Mouse (Mus musculus) forebrain, embryonic 12.5 days (tissue): Measurements from ENCODE around the gene Gm49340. TPM values are rescaled to one million over a fixed set of nuclear protein-coding genes. Genes with fewer than 3 reads are reported as not detected.

Experiments
- ATAC-seq: fragments of 200-750 bp; cut with Nextera tagmentation; 2 replicates; pipeline ENCODE4 v1.8.0; 2017; ENCODE audit warnings: moderate TSS enrichment; ENCODE audit not compliant: low FRiP score
- H3K27ac ChIP-seq: fragments of 300-500 bp; sonication (generic); 2 replicates; pipeline ENCODE4 v1.5.1; 2016; ENCODE audit warnings: mild to moderate bottlenecking
- H3K27me3 ChIP-seq: fragments of 300-500 bp; sonication (generic); 2 replicates; pipeline ENCODE4 v1.6.1; 2016; ENCODE audit warnings: mild to moderate bottlenecking
- H3K36me3 ChIP-seq: fragments of 300-500 bp; sonication (generic); replicated peaks from 2 replicates; pipeline ENCODE4 v1.6.1; 2016; ENCODE audit warnings: mild to moderate bottlenecking
- H3K4me1 ChIP-seq: fragments of 300-500 bp; sonication (generic); 2 replicates; pipeline ENCODE4 v1.6.1; 2016
- H3K4me2 ChIP-seq: fragments of 300-500 bp; sonication (generic); 2 replicates; pipeline ENCODE4 v1.6.1; 2016; ENCODE audit warnings: mild to moderate bottlenecking, moderate library complexity
- H3K4me3 ChIP-seq: fragments of 300-500 bp; sonication (generic); replicated peaks from 2 replicates; pipeline ENCODE4 v1.5.1; 2016; ENCODE audit warnings: mild to moderate bottlenecking
- H3K9ac ChIP-seq: fragments of 300-500 bp; sonication (generic); 2 replicates; pipeline ENCODE4 v1.6.1; 2016; ENCODE audit warnings: mild to moderate bottlenecking
- H3K9me3 ChIP-seq: fragments of 300-500 bp; sonication (generic); 2 replicates; pipeline ENCODE4 v1.6.1; 2016
- WGBS: fragments of 180-500 bp; shearing (Covaris S2); methylation state at CpG from one replicate; pipeline ENCODE4 v1.1.7; 2016; 5-methylcytosine and 5-hydroxymethylcytosine counted together
- polyA plus RNA-seq: library from polyadenylated mRNA; unstranded; fragments of >200 nt; fragmentation: Nextera tagmentation; extraction: Ambion mirVana; gene quantifications from 2 replicates; pipeline ENCODE4 v1.2.1, GENCODE M21; 2016

Gm49340 gene
- polyA plus RNA-seq, 1 experiment from 2014 or later: not detected

- Histone ChIP-seq H3K27ac (no peak overlapping the region), H3K4me2 (no peak overlapping the region), H3K36me3 (no peaks in the 10 kb centered on the region), H3K9ac (no peak overlapping the region), H3K4me1 (no peaks in the 10 kb centered on the region), H3K27me3 (no peaks in the 10 kb centered on the region), H3K4me3 (no peak overlapping the region), H3K9me3 (peaks cover 4% of the 10 kb centered on the region; the same call in 1 of the 2 replicates)
- no peak for ATAC-seq
- 72% methylated on average over 12 of the region's 12 CpGs for WGBS
These were observed 3.1 kb upstream of the Gm49340 start for GRCm38 (mm10) chr11:73326485-73326886.

- Histone ChIP-seq H3K4me3 (no peak overlapping the region), H3K4me1 (no peaks in the 10 kb centered on the region), H3K27me3 (no peaks in the 10 kb centered on the region), H3K36me3 (no peaks in the 10 kb centered on the region), H3K4me2 (no peak overlapping the region), H3K27ac (no peak overlapping the region), H3K9me3 (peaks cover 4% of the 10 kb centered on the region; the same call in 1 of the 2 replicates), H3K9ac (no peak overlapping the region)
- WGBS: 82% methylated on average over 4 of the region's 4 CpGs
- no peak for ATAC-seq
These were observed 2.2 kb upstream of the Gm49340 start for GRCm38 (mm10) chr11:73327361-73327760.

DNA sequence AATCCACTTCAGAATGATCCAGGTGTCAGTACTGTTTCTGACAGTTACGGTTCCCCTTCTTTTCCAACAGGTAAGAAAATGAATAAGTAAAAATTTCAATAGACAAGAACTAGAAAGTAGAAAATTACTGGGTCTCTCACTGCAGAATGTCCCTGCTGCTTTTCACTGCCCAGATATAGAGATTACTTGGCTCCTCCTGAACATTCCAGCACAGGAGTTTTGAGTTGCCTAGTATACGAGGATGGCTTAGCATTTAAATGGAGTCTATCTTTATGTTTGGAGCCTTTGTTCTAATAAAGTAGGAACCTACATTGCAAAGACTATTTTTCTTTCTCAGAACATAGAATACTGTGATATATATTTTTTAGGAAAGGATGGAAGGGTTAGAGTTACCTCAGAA lies 3.8 kb downstream of the Gm49340 start:
- no peak overlapping the region for H3K9ac ChIP-seq
- no peak overlapping the region for H3K4me3 ChIP-seq
- H3K27me3 ChIP-seq: no peaks in the 10 kb centered on the region
- no peak overlapping the region for H3K4me2 ChIP-seq
- no peak for ATAC-seq
- no peaks in the 10 kb centered on the region for H3K36me3 ChIP-seq
- no peaks in the 10 kb centered on the region for H3K4me1 ChIP-seq
- H3K27ac ChIP-seq: no peak overlapping the region
- 75% methylated on average over 2 of the region's 2 CpGs for WGBS
- H3K9me3 ChIP-seq: peaks cover 4% of the 10 kb centered on the region; the same call in 1 of the 2 replicates

DNA sequence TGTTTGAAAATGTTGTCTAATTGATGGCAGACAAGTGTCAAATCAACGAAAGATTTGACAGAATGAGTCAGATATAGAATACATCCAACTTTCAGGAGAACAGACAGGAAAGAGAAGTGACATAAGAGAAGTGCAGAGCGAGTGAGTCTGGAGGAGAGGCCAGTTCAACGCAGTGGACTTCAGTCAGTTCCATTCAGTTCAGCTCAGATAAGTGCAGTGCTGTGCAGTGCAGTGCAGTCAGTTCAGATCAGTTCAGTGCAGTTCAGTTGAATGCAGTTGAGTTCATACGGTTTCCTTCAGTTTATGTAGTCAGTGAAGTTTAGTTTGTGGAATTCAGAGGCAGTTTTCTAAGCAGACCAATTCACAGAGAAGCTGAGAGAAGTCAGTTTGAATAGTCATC lies 7.4 kb downstream of the Gm49340 start:
- WGBS: 80% methylated on average over 4 of the region's 4 CpGs
- ATAC-seq: no peak

GRCm38 (mm10) chr11:73350483-73350882 lies 20.9 kb downstream of the Gm49340 start, which contains the start of gene Olfr20:
Olfr20 (plus strand) TSS chr11:73350783.
- ATAC-seq: no peak
- Histone ChIP-seq H3K4me2 (no peak within 1 kb of the TSS), H3K27me3 (no peaks in the 10 kb centered on the region), H3K4me1 (no peaks in the 10 kb centered on the region), H3K36me3 (no peaks in the 10 kb centered on the region), H3K4me3 (no peak within 1 kb of the TSS), H3K9ac (no peak within 1 kb of the TSS), H3K9me3 (no peaks in the 10 kb centered on the region), H3K27ac (no peak within 1 kb of the TSS)
- WGBS: 43% methylated on average over 3 of the region's 3 CpGs

More for the DNA sequence above, 7.4 kb downstream of the Gm49340 start:
- no peak overlapping the region for H3K4me3 ChIP-seq
- H3K27ac ChIP-seq: no peak overlapping the region
- no peaks in the 10 kb centered on the region for H3K27me3 ChIP-seq
- H3K4me1 ChIP-seq: no peaks in the 10 kb centered on the region
- no peak overlapping the region for H3K9ac ChIP-seq
- no peaks in the 10 kb centered on the region for H3K36me3 ChIP-seq
- no peak overlapping the region for H3K4me2 ChIP-seq
- no peaks in the 10 kb centered on the region for H3K9me3 ChIP-seq

GRCm38 (mm10) chr11:73370946-73371345 lies 41.4 kb downstream of the Gm49340 start, which contains the start of gene Olfr376:
Olfr376 (plus strand) TSS chr11:73371246.
- Histone ChIP-seq H3K4me1 (no peaks in the 10 kb centered on the region), H3K4me3 (no peak within 1 kb of the TSS), H3K27me3 (no peaks in the 10 kb centered on the region), H3K9ac (no peak within 1 kb of the TSS), H3K36me3 (no peaks in the 10 kb centered on the region), H3K9me3 (0 out of 2 replicates have a peak, but pooled peaks cover 5% of the 10 kb centered on the region), H3K4me2 (no peak within 1 kb of the TSS), H3K27ac (no peak within 1 kb of the TSS)
- no peak for ATAC-seq
- 92% methylated on average over 2 of the region's 2 CpGs for whole genome bisulfite sequencing

GRCm38 (mm10) chr11:73395374-73395773 lies 65.8 kb downstream of the Gm49340 start:
- no peaks in the 10 kb centered on the region for H3K27me3 ChIP-seq
- H3K4me2 ChIP-seq: no peak overlapping the region
- no peak overlapping the region for H3K9ac ChIP-seq
- WGBS: 74% methylated on average over 4 of the region's 4 CpGs
- no peak overlapping the region for H3K4me3 ChIP-seq
- no peak overlapping the region for H3K27ac ChIP-seq
- no peaks in the 10 kb centered on the region for H3K36me3 ChIP-seq
- no peak for ATAC-seq
- 0 out of 2 replicates have a peak, but pooled peaks cover 2% of the 10 kb centered on the region for H3K9me3 ChIP-seq
- H3K4me1 ChIP-seq: no peaks in the 10 kb centered on the region

GRCm38 (mm10) chr11:73399514-73399913 lies 70.0 kb downstream of the Gm49340 start, which contains the start of gene Olfr1:
Olfr1 (minus strand) TSS chr11:73399614.
- no peak within 1 kb of the TSS for H3K4me3 ChIP-seq
- H3K4me1 ChIP-seq: no peaks in the 10 kb centered on the region
- H3K9ac ChIP-seq: no peak within 1 kb of the TSS
- no peak within 1 kb of the TSS for H3K27ac ChIP-seq
- no peak for ATAC-seq
- H3K4me2 ChIP-seq: no peak within 1 kb of the TSS
- H3K27me3 ChIP-seq: no peaks in the 10 kb centered on the region
- H3K9me3 ChIP-seq: no peaks in the 10 kb centered on the region
- no peaks in the 10 kb centered on the region for H3K36me3 ChIP-seq

Other genes with a start within 250 kb of the Gm49340 start
- 0.37 and 0.38 TPM in 2 replicates for gene Itgae, start 239.2 kb upstream of the Gm49340 start, polyA plus RNA-seq
- gene Haspin, start 191.4 kb upstream of the Gm49340 start, polyA plus RNA-seq: 18.5 and 19.1 TPM in 2 replicates
- 0.27 and 0.42 TPM in 2 replicates for gene P2rx5, start 169.3 kb upstream of the Gm49340 start, polyA plus RNA-seq
- gene Emc6, start 152.7 kb upstream of the Gm49340 start, polyA plus RNA-seq: 123 and 129 TPM in 2 replicates
- gene Tax1bp3, start 152.7 kb upstream of the Gm49340 start, polyA plus RNA-seq: 158 and 163 TPM in 2 replicates
- gene Ctns, start 130.7 kb upstream of the Gm49340 start, polyA plus RNA-seq: 19.0 and 19.2 TPM in 2 replicates
- gene Shpk, start 130.3 kb upstream of the Gm49340 start, polyA plus RNA-seq: 1.1 and 1.2 TPM in 2 replicates
- not detected in 2 replicates for gene Trpv1, start 95.4 kb upstream of the Gm49340 start, polyA plus RNA-seq
- gene Trpv3, start 62.4 kb upstream of the Gm49340 start, polyA plus RNA-seq: 0.04 TPM in 1 of 2 replicates, not detected in the other
- 0.33 TPM in 1 of 2 replicates, not detected in the other for gene Aspa, start 145 bp upstream of the Gm49340 start, polyA plus RNA-seq
- not detected in 2 replicates for gene Spata22, start within 50 bp of the Gm49340 start, polyA plus RNA-seq
- gene Olfr20, start 21.0 kb downstream of the Gm49340 start, polyA plus RNA-seq: 0.24 TPM in 1 of 2 replicates, not detected in the other
- not detected in 2 replicates for gene Olfr376, start 41.5 kb downstream of the Gm49340 start, polyA plus RNA-seq
- not detected in 2 replicates for gene Olfr1, start 69.9 kb downstream of the Gm49340 start, polyA plus RNA-seq
- not detected in 2 replicates for gene Olfr378, start 98.7 kb downstream of the Gm49340 start, polyA plus RNA-seq
- not detected in 2 replicates for gene Olfr380, start 127.8 kb downstream of the Gm49340 start, polyA plus RNA-seq
- not detected in 2 replicates for gene Olfr381, start 161.9 kb downstream of the Gm49340 start, polyA plus RNA-seq
- not detected in 2 replicates for gene Olfr382, start 187.5 kb downstream of the Gm49340 start, polyA plus RNA-seq